Mouse (Mus musculus) kidney, adult 10 weeks (tissue): Measurements from ENCODE around the gene Slc38a8. TPM values are rescaled to one million over a fixed set of nuclear protein-coding genes. Genes with fewer than 3 reads are reported as not detected.

Experiments used
- polyA plus RNA-seq: library from polyadenylated mRNA; stranded (reverse); fragments of 350-450 nt; fragmentation: Illumina TruSeq; extraction: RNeasy Lipid Tissue Mini Kit (QIAGEN cat#74804); gene quantifications from one replicate; pipeline ENCODE4 v1.2.3, GENCODE M21; 2014; ENCODE audit warnings: low read depth, low replicate concordance

Gene Slc38a8
- polyA plus RNA-seq: not detected

GRCm38 (mm10) chr8:119501598-119501997 is at the start of gene Slc38a8:
Slc38a8 (minus strand) TSS chr8:119501698.

GRCm38 (mm10) chr8:119446211-119446989 is 55.1 kb downstream of the Slc38a8 start, which contains the start of gene Necab2:
Necab2 (plus strand) TSS chr8:119446719.

GRCm38 (mm10) chr8:119433582-119434174 is 67.8 kb downstream of the Slc38a8 start, which contains the start of gene Osgin1:
Osgin1 (plus strand) TSS chr8:119434124.

Other genes starting within 250 kb of the Slc38a8 start
- gene Hsbp1, start 157.2 kb downstream of the Slc38a8 start, polyA plus RNA-seq: 242 TPM
- gene Mlycd, start 106.8 kb downstream of the Slc38a8 start, polyA plus RNA-seq: 1.3 TPM
- not detected for gene Osgin1, start 67.6 kb downstream of the Slc38a8 start, polyA plus RNA-seq
- not detected for gene Necab2, start 55.0 kb downstream of the Slc38a8 start, polyA plus RNA-seq
- gene Mbtps1, start 57.0 kb upstream of the Slc38a8 start, polyA plus RNA-seq: 27.6 TPM
- 8.0 TPM for gene Hsdl1, start 73.5 kb upstream of the Slc38a8 start, polyA plus RNA-seq
- gene Dnaaf1, start 73.5 kb upstream of the Slc38a8 start, polyA plus RNA-seq: not detected
- not detected for gene Taf1c, start 103.5 kb upstream of the Slc38a8 start, polyA plus RNA-seq
- gene Adad2, start 111.0 kb upstream of the Slc38a8 start, polyA plus RNA-seq: not detected
- gene Kcng4, start 134.0 kb upstream of the Slc38a8 start, polyA plus RNA-seq: not detected
- 0.44 TPM for gene Wfdc1, start 164.7 kb upstream of the Slc38a8 start, polyA plus RNA-seq
- not detected for gene Atp2c2, start 198.3 kb upstream of the Slc38a8 start, polyA plus RNA-seq